Mouse (Mus musculus) mammary gland, adult 2 months (tissue): ENCODE results near the gene Efnb3. TPM values are rescaled to one million over a fixed set of nuclear protein-coding genes. Genes with fewer than 3 reads are reported as not detected.

Experiments
- polyA plus RNA-seq: library from polyadenylated mRNA; depleted of rRNA; stranded (reverse); fragments of >200 nt; gene quantifications from 2 replicates; pipeline ENCODE4 v1.2.3, GENCODE M21; 2012; ENCODE audit warnings: low replicate concordance; rRNA removed

Gene Efnb3
- polyA plus RNA-seq: 1.1 and 2.5 TPM in 2 replicates

GRCm38 (mm10) chr11:69559851-69560765 lies at the start of gene Efnb3:
TSS of gene Efnb3 (minus strand) at chr11:69560205.

GRCm38 (mm10) chr11:69605726-69606490 lies 45.9 kb upstream of the Efnb3 start, which contains the start of gene Atp1b2:
TSS of gene Atp1b2 (minus strand) at chr11:69605942.

GRCm38 (mm10) chr11:69580091-69580514 lies 20.1 kb upstream of the Efnb3 start, which contains the start of the genes Wrap53 and Trp53:
TSS of gene Wrap53 (minus strand) at chr11:69580255.
TSS of gene Trp53 (plus strand) at chr11:69580359.

GRCm38 (mm10) chr11:69549060-69549656 lies 10.8 kb downstream of the Efnb3 start, which contains the start of gene Dnah2:
TSS of gene Dnah2 (minus strand) at chr11:69549110.

Other genes starting within 250 kb of the Efnb3 start
- 6.4 and 7.9 TPM in 2 replicates for gene Cntrob, start 236.4 kb downstream of the Efnb3 start, polyA plus RNA-seq
- 31.5 and 86.9 TPM in 2 replicates for gene Trappc1, start 236.2 kb downstream of the Efnb3 start, polyA plus RNA-seq
- gene Kcnab3, start 233.9 kb downstream of the Efnb3 start, polyA plus RNA-seq: 2.1 and 2.7 TPM in 2 replicates
- gene Rnf227, start 219.7 kb downstream of the Efnb3 start, polyA plus RNA-seq: 0.36 and 2.5 TPM in 2 replicates
- gene Chd3, start 190.8 kb downstream of the Efnb3 start, polyA plus RNA-seq: 109 and 197 TPM in 2 replicates
- gene Naa38, start 164.7 kb downstream of the Efnb3 start, polyA plus RNA-seq: 151 and 175 TPM in 2 replicates
- 17.6 and 18.6 TPM in 2 replicates for gene Cyb5d1, start 164.6 kb downstream of the Efnb3 start, polyA plus RNA-seq
- 51.2 and 75.7 TPM in 2 replicates for gene Tmem88, start 162.0 kb downstream of the Efnb3 start, polyA plus RNA-seq
- 8.2 and 21.0 TPM in 2 replicates for gene Kdm6b, start 146.5 kb downstream of the Efnb3 start, polyA plus RNA-seq
- gene Dnah2, start 11.1 kb downstream of the Efnb3 start, polyA plus RNA-seq: 0.20 and 0.27 TPM in 2 replicates
- 19.0 and 19.8 TPM in 2 replicates for gene Wrap53, start 20.1 kb upstream of the Efnb3 start, polyA plus RNA-seq
- gene Trp53, start 20.2 kb upstream of the Efnb3 start, polyA plus RNA-seq: 122 and 145 TPM in 2 replicates
- 11.6 and 60.5 TPM in 2 replicates for gene Atp1b2, start 45.7 kb upstream of the Efnb3 start, polyA plus RNA-seq
- gene Shbg, start 57.7 kb upstream of the Efnb3 start, polyA plus RNA-seq: 0.08 TPM in 1 of 2 replicates, not detected in the other
- gene Sat2, start 61.8 kb upstream of the Efnb3 start, polyA plus RNA-seq: 2.1 and 6.7 TPM in 2 replicates
- 50.5 and 57.2 TPM in 2 replicates for gene Fxr2, start 72.8 kb upstream of the Efnb3 start, polyA plus RNA-seq
- 0.66 and 1.1 TPM in 2 replicates for gene Sox15, start 95.1 kb upstream of the Efnb3 start, polyA plus RNA-seq
- gene Mpdu1, start 102.4 kb upstream of the Efnb3 start, polyA plus RNA-seq: 139 and 176 TPM in 2 replicates
- gene Cd68, start 105.9 kb upstream of the Efnb3 start, polyA plus RNA-seq: 76.8 and 80.0 TPM in 2 replicates
- gene Eif4a1, start 112.2 kb upstream of the Efnb3 start, polyA plus RNA-seq: 199 and 324 TPM in 2 replicates
- gene Senp3, start 121.9 kb upstream of the Efnb3 start, polyA plus RNA-seq: 40.2 and 91.5 TPM in 2 replicates
- 5.2 and 9.5 TPM in 2 replicates for gene Tnfsf13, start 125.6 kb upstream of the Efnb3 start, polyA plus RNA-seq
- 48.2 and 64.3 TPM in 2 replicates for gene Tnfsf12, start 135.6 kb upstream of the Efnb3 start, polyA plus RNA-seq
- 8.4 and 11.1 TPM in 2 replicates for gene Tnfsfm13, start 135.9 kb upstream of the Efnb3 start, polyA plus RNA-seq
- gene Polr2a, start 198.4 kb upstream of the Efnb3 start, polyA plus RNA-seq: 18.0 and 27.0 TPM in 2 replicates
- gene Slc35g3, start 201.8 kb upstream of the Efnb3 start, polyA plus RNA-seq: not detected in 2 replicates
- 47.2 and 88.9 TPM in 2 replicates for gene Zbtb4, start 205.7 kb upstream of the Efnb3 start, polyA plus RNA-seq
- 14.0 and 38.5 TPM in 2 replicates for gene Chrnb1, start 235.7 kb upstream of the Efnb3 start, polyA plus RNA-seq
- gene Fgf11, start 241.7 kb upstream of the Efnb3 start, polyA plus RNA-seq: 11.4 and 13.5 TPM in 2 replicates
- 4.5 and 10.8 TPM in 2 replicates for gene Tmem102, start 245.4 kb upstream of the Efnb3 start, polyA plus RNA-seq